Mouse (Mus musculus) kidney, embryonic 15.5 days (tissue): ENCODE data around the gene Cobl. TPM values are rescaled to one million over a fixed set of nuclear protein-coding genes. Genes with fewer than 3 reads are reported as not detected.

ENCODE experiments used
- ATAC-seq: fragments of 200-750 bp; cut with Nextera tagmentation; replicated peaks from 2 replicates; pipeline ENCODE4 v1.8.0; 2017; ENCODE audit warnings: moderate TSS enrichment; ENCODE audit not compliant: low FRiP score
- H3K27ac ChIP-seq: fragments of 300-500 bp; sonication (generic); 2 replicates; pipeline ENCODE4 v1.5.1; 2015; ENCODE audit warnings: mild to moderate bottlenecking, inconsistent platforms
- H3K27me3 ChIP-seq: fragments of 300-500 bp; sonication (generic); 2 replicates; pipeline ENCODE4 v1.6.1; 2015; ENCODE audit warnings: inconsistent platforms
- H3K36me3 ChIP-seq: fragments of 300-500 bp; sonication (generic); 2 replicates; pipeline ENCODE4 v1.6.1; 2015; ENCODE audit warnings: inconsistent platforms
- H3K4me1 ChIP-seq: fragments of 300-500 bp; sonication (generic); 2 replicates; pipeline ENCODE4 v1.6.1; 2015; ENCODE audit warnings: inconsistent platforms
- H3K4me2 ChIP-seq: fragments of 300-500 bp; sonication (generic); 2 replicates; pipeline ENCODE4 v1.6.1; 2015; ENCODE audit warnings: moderate library complexity, mild to moderate bottlenecking, inconsistent platforms
- H3K4me3 ChIP-seq: fragments of 300-500 bp; sonication (generic); replicated peaks from 2 replicates; pipeline ENCODE4 v1.5.1; 2015; ENCODE audit warnings: mild to moderate bottlenecking, inconsistent platforms
- H3K9ac ChIP-seq: fragments of 300-500 bp; sonication (generic); 2 replicates; pipeline ENCODE4 v1.6.1; 2015; ENCODE audit warnings: mild to moderate bottlenecking, inconsistent platforms
- H3K9me3 ChIP-seq: fragments of 300-500 bp; sonication (generic); replicated peaks from 2 replicates; pipeline ENCODE4 v1.6.1; 2016; ENCODE audit warnings: inconsistent platforms
- WGBS: fragments of 180-500 bp; shearing (Covaris S2); methylation state at CpG from one replicate; pipeline ENCODE4 v1.1.7; 2015; ENCODE audit warnings: mixed read lengths; 5-methylcytosine and 5-hydroxymethylcytosine counted together
- polyA plus RNA-seq: library from polyadenylated mRNA; unstranded; fragments of >200 nt; fragmentation: Nextera tagmentation; extraction: Ambion mirVana; gene quantifications from 2 replicates; pipeline ENCODE4 v1.2.1, GENCODE M21; 2015

Gene Cobl
- polyA plus RNA-seq, 1 experiment from 2014 or later, result 7.7 TPM

DNA sequence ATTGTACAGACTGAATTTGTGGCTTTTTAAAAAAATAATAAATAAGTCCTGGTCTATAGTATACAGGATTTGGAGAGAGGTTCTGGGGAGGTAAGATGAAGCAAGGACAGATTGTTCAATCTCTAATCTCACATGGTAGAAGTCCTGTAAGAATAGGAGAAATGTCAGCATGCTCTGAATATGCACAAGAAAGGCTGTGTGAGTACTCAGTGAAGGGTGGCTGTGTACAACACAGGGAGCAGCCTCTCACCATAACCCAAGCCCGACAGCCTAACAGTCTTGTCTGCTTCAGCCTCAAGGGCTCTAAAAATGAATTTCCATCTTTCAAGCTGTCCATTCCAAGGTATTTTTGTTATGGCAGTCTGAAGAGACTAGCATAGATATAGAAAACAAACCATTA lies 3.1 kb upstream of the Cobl start:
- Histone ChIP-seq H3K4me3 (no peak overlapping the region), H3K27ac (no peak overlapping the region), H3K36me3 (no peaks in the 10 kb centered on the region), H3K9me3 (no peaks in the 10 kb centered on the region), H3K4me2 (no peak overlapping the region), H3K27me3 (peaks cover 21% of the 10 kb centered on the region), H3K4me1 (peaks cover 5% of the 10 kb centered on the region; the same call in 1 of the 2 replicates), H3K9ac (no peak overlapping the region)
- ATAC-seq, result no peak
- 70% methylated on average over 1 of the region's 1 CpGs for WGBS

DNA sequence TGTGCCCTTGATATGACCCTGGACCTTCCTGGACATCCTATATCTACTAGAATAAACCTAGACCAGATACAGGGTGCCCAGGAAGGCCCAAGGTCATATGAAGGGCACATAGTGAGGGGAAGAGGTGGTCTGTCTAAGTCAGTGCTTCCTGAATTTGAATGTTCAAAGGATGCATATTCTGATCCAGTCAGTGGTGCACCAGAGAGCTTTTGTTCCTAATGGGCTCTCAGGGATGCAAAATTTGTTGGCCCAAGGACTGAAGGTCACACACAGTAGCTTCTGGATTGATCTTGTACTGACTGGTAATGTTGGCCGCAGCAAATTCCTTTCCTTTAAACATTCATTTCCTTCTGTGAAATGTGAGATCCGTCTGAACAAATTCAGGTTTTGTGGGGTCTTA lies 2.5 kb upstream of the Cobl start:
- peaks cover 5% of the 10 kb centered on the region; the same call in 1 of the 2 replicates for H3K4me1 ChIP-seq
- WGBS, result 77% methylated on average over 2 of the region's 2 CpGs
- no peak overlapping the region for H3K27ac ChIP-seq
- no peak for ATAC-seq
- peaks cover 21% of the 10 kb centered on the region for H3K27me3 ChIP-seq
- no peak overlapping the region for H3K4me3 ChIP-seq
- H3K4me2 ChIP-seq, result no peak overlapping the region
- H3K9ac ChIP-seq, result no peak overlapping the region
- H3K9me3 ChIP-seq, result no peaks in the 10 kb centered on the region
- no peaks in the 10 kb centered on the region for H3K36me3 ChIP-seq

DNA sequence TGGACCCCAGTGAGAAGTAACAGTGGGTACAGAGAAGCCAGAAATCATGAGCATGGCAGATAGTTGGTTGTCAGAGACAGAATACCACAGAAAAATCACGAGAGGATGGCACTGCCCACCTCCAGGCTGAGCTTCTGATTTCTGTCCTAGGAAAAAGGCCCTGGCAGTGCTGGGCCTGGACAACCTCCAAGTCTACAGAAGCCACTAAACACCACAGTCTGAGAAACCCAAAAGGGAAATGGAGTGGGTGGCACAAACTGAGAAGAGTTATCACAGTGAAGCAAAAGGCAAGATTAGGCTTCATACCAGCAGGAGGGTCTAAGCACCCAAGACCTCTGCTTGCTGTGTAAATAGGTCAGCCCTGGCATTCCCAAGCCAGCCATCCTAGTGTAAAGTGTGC lies 1.8 kb upstream of the Cobl start:
- no peak for ATAC-seq
- no peak overlapping the region for H3K4me3 ChIP-seq
- no peaks in the 10 kb centered on the region for H3K9me3 ChIP-seq
- 72% methylated on average over 1 of the region's 1 CpGs for WGBS
- no peak overlapping the region for H3K4me2 ChIP-seq
- H3K27me3 ChIP-seq, result peaks cover 21% of the 10 kb centered on the region
- H3K27ac ChIP-seq, result no peak overlapping the region
- H3K4me1 ChIP-seq, result peaks cover 5% of the 10 kb centered on the region; the same call in 1 of the 2 replicates
- H3K9ac ChIP-seq, result no peak overlapping the region
- no peaks in the 10 kb centered on the region for H3K36me3 ChIP-seq

DNA sequence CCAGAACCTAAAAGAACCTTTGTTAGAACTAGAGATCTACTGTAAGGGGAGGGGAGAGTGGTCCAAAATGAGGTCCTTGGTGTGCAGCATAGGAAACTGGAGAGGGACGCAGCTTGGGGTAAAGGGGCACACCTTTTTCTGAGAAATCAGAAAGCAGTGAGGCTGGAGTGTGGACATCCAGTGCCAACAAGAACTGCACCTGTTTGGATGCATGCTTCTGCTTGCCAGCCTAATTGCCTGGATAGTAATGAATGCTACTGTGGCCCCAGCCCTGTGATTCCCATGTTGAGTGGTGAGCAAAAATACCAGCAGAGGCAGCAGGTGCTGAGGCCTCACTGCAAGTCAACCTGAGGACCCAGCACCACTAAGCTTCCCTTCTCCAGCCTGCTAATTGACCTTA lies 469 bp upstream of the Cobl start:
- Histone ChIP-seq H3K4me1 (peaks cover 5% of the 10 kb centered on the region; the same call in 1 of the 2 replicates), H3K27ac (no peak overlapping the region), H3K27me3 (peaks cover 21% of the 10 kb centered on the region), H3K4me3 (peak overlapping the region; percentile 69), H3K9ac (peak overlapping the region; percentile 61), H3K36me3 (no peaks in the 10 kb centered on the region), H3K4me2 (peak overlapping the region; percentile 93), H3K9me3 (no peaks in the 10 kb centered on the region)
- WGBS, result 37% methylated on average over 1 of the region's 1 CpGs
- ATAC-seq, result peak; percentile 3; the same call in 1 of the 2 replicates

DNA sequence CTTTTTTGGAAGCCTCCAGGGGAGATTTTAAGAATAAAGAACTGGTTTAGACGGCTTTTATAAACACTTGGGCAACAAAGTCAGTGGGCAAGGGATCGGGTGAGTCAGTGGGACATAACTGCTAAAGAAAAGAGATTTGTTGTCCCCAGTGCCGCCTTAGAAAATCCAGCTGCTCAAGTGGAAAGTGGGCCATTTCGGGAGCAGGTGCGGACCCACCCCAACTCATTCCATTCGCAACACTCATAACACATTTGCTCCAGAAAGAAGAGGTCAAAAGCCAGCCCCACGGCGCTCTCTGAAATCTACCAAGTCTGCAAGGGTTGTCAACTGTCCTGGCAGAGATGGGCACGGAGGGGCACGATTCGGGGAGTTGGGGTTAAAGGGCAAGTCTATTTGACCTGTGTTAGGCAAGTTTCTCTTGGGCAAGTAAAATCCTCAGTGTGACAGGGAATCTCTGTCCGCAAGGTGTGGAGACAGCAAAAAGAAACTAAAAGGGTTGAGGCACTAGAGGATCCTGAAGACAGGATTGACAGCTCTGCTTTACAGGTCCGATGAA lies 1.1 kb downstream of the Cobl start:
- Histone ChIP-seq H3K36me3 (no peaks in the 10 kb centered on the region), H3K9ac (peak overlapping the region; percentile 61), H3K4me2 (peak overlapping the region; percentile 93), H3K9me3 (no peaks in the 10 kb centered on the region), H3K4me1 (peaks cover 5% of the 10 kb centered on the region; the same call in 1 of the 2 replicates), H3K27ac (no peak overlapping the region), H3K27me3 (peaks cover 21% of the 10 kb centered on the region), H3K4me3 (peak overlapping the region; percentile 69)
- 62% methylated on average over 13 of the region's 13 CpGs for WGBS
- ATAC-seq, result 0 out of 2 replicates have a peak, but pooled peaks have one; percentile 5

GRCm38 (mm10) chr11:12459781-12460581 lies 4.8 kb downstream of the Cobl start:
- WGBS, result 71% methylated on average over 7 of the region's 7 CpGs
- Histone ChIP-seq H3K9ac (no peak overlapping the region), H3K4me3 (no peak overlapping the region), H3K4me1 (peaks cover 5% of the 10 kb centered on the region; the same call in 1 of the 2 replicates), H3K4me2 (no peak overlapping the region), H3K27ac (no peak overlapping the region), H3K27me3 (peaks cover 12% of the 10 kb centered on the region), H3K9me3 (no peaks in the 10 kb centered on the region), H3K36me3 (no peaks in the 10 kb centered on the region)
- ATAC-seq, result no peak

DNA sequence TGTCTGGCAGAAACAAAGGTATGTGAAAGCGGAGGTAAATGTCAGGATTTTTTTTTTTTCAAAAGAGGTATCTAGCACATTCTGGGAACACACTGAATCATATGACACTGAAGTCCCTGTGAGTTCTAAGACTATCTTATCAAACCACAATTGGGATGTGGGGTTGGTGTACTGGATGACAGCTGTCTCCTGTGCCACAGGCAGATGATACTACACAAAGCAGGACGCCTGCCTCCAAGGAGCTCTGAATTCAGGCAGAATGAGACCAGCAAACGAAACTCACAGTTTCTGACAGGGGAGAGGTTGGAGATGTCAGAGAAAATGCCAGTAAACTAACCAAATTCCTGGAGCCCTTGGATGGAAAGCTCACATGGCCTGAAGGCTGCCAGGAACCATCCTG lies 5.9 kb downstream of the Cobl start:
- H3K27ac ChIP-seq, result no peak overlapping the region
- WGBS, result 77% methylated on average over 3 of the region's 3 CpGs
- H3K4me3 ChIP-seq, result no peak overlapping the region
- no peak overlapping the region for H3K9ac ChIP-seq
- no peaks in the 10 kb centered on the region for H3K36me3 ChIP-seq
- no peak overlapping the region for H3K4me2 ChIP-seq
- H3K27me3 ChIP-seq, result peaks cover 4% of the 10 kb centered on the region; the same call in 1 of the 2 replicates
- H3K4me1 ChIP-seq, result no peaks in the 10 kb centered on the region
- no peaks in the 10 kb centered on the region for H3K9me3 ChIP-seq
- ATAC-seq, result no peak

DNA sequence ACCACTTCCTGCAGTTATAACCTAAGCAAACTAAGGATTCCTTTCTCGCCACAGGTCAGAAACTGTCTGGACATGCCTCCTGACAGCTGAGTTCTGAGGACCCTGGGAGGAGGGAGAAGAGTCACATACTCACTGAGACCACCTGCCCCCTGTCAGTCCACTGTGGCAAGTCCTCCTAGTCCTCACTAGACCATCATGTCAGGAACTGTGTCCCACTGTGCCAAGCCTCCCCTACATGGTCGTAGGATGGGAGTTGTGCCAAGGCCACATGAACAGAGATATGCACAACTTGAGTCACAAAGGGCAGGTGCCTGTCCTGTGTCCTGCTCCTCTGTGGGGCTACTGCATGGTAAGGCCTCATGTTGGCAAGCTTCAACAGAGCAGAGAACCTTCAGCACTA lies 6.4 kb downstream of the Cobl start:
- Histone ChIP-seq H3K9ac (no peak overlapping the region), H3K36me3 (no peaks in the 10 kb centered on the region), H3K27ac (no peak overlapping the region), H3K27me3 (no peaks in the 10 kb centered on the region), H3K9me3 (no peaks in the 10 kb centered on the region), H3K4me1 (no peaks in the 10 kb centered on the region), H3K4me3 (no peak overlapping the region), H3K4me2 (no peak overlapping the region)
- WGBS, result 74% methylated on average over 2 of the region's 2 CpGs
- ATAC-seq, result no peak

- Histone ChIP-seq H3K27ac (no peak overlapping the region), H3K4me2 (no peak overlapping the region), H3K27me3 (no peaks in the 10 kb centered on the region), H3K4me3 (no peak overlapping the region), H3K36me3 (no peaks in the 10 kb centered on the region), H3K4me1 (no peaks in the 10 kb centered on the region), H3K9me3 (no peaks in the 10 kb centered on the region), H3K9ac (no peak overlapping the region)
- WGBS, result 91% methylated on average over 3 of the region's 3 CpGs
- ATAC-seq, result no peak
Observed at GRCm38 (mm10) chr11:12448101-12448500, 16.7 kb downstream of the Cobl start.

- no peaks in the 10 kb centered on the region for H3K27me3 ChIP-seq
- ATAC-seq, result no peak
- 59% methylated on average over 2 of the region's 2 CpGs for WGBS
- H3K4me3 ChIP-seq, result no peak overlapping the region
- no peak overlapping the region for H3K27ac ChIP-seq
- H3K36me3 ChIP-seq, result no peaks in the 10 kb centered on the region
- no peak overlapping the region for H3K4me2 ChIP-seq
- H3K4me1 ChIP-seq, result no peaks in the 10 kb centered on the region
- no peaks in the 10 kb centered on the region for H3K9me3 ChIP-seq
- no peak overlapping the region for H3K9ac ChIP-seq
Observed at GRCm38 (mm10) chr11:12445222-12445621, 19.5 kb downstream of the Cobl start.

GRCm38 (mm10) chr11:12444215-12444614 lies 20.5 kb downstream of the Cobl start:
- Histone ChIP-seq H3K4me1 (no peaks in the 10 kb centered on the region), H3K9me3 (no peaks in the 10 kb centered on the region), H3K27ac (no peak overlapping the region), H3K27me3 (no peaks in the 10 kb centered on the region), H3K4me3 (no peak overlapping the region), H3K4me2 (no peak overlapping the region), H3K9ac (no peak overlapping the region), H3K36me3 (no peaks in the 10 kb centered on the region)
- WGBS, result 74% methylated on average over 2 of the region's 2 CpGs
- no peak for ATAC-seq

- no peak overlapping the region for H3K4me3 ChIP-seq
- WGBS, result 76% methylated on average over 4 of the region's 4 CpGs
- H3K27ac ChIP-seq, result no peak overlapping the region
- no peak overlapping the region for H3K4me2 ChIP-seq
- H3K9me3 ChIP-seq, result no peaks in the 10 kb centered on the region
- no peak for ATAC-seq
- H3K9ac ChIP-seq, result no peak overlapping the region
- H3K4me1 ChIP-seq, result no peaks in the 10 kb centered on the region
- H3K27me3 ChIP-seq, result no peaks in the 10 kb centered on the region
- no peaks in the 10 kb centered on the region for H3K36me3 ChIP-seq
Observed at GRCm38 (mm10) chr11:12443614-12444013, 21.1 kb downstream of the Cobl start.
